Mouse (Mus musculus): ENCODE data around the gene Ipo7.
A peak's percentile ranks its signal among the peaks of the same experiment; 100 is the strongest.

GRCm38 (mm10) chr7:110061199-110061751 is 43.2 kb downstream of the Ipo7 start, which contains the start of gene Zfp143:
- TF ChIP-seq CTCF (IDR thresholded peaks at IDR 0.05; ENCODE audit: control insufficient read depth, insufficient read depth, low read length) (no peak), POLR2A (IDR thresholded peaks at IDR 0.05; ENCODE audit: borderline replicate concordance, control insufficient read depth, low read depth, low read length) (peak; percentile 61; the same call in 1 of the 2 replicates)
